Mouse (Mus musculus) neural tube, embryonic 15.5 days (tissue): Measurements from ENCODE around the gene Olfm4. TPM values are rescaled to one million over a fixed set of nuclear protein-coding genes. Genes with fewer than 3 reads are reported as not detected.

ENCODE experiments used
- ATAC-seq: fragments of 200-750 bp; cut with Nextera tagmentation; 2 replicates; pipeline ENCODE4 v1.8.0; 2017; ENCODE audit warnings: mild to moderate bottlenecking, moderate TSS enrichment, moderate library complexity; ENCODE audit not compliant: low FRiP score
- H3K27ac ChIP-seq: fragments of 300-500 bp; sonication (generic); replicated peaks from 2 replicates; pipeline ENCODE4 v1.5.1; 2015; ENCODE audit warnings: mild to moderate bottlenecking, inconsistent platforms
- H3K27me3 ChIP-seq: fragments of 300-500 bp; sonication (generic); replicated peaks from 2 replicates; pipeline ENCODE4 v1.6.1; 2015; ENCODE audit warnings: inconsistent platforms
- H3K36me3 ChIP-seq: fragments of 300-500 bp; sonication (generic); 2 replicates; pipeline ENCODE4 v1.6.1; 2015; ENCODE audit warnings: inconsistent platforms
- H3K4me1 ChIP-seq: fragments of 300-500 bp; sonication (generic); 2 replicates; pipeline ENCODE4 v1.6.1; 2015; ENCODE audit warnings: inconsistent platforms
- H3K4me2 ChIP-seq: fragments of 300-500 bp; sonication (generic); 2 replicates; pipeline ENCODE4 v1.6.1; 2015; ENCODE audit warnings: inconsistent platforms, mild to moderate bottlenecking, moderate library complexity
- H3K4me3 ChIP-seq: fragments of 300-500 bp; sonication (generic); replicated peaks from 2 replicates; pipeline ENCODE4 v1.5.1; 2015; ENCODE audit warnings: mild to moderate bottlenecking, inconsistent platforms
- H3K9ac ChIP-seq: fragments of 300-500 bp; sonication (generic); replicated peaks from 2 replicates; pipeline ENCODE4 v1.6.1; 2015; ENCODE audit warnings: mild to moderate bottlenecking, inconsistent platforms
- H3K9me3 ChIP-seq: fragments of 300-500 bp; sonication (generic); replicated peaks from 2 replicates; pipeline ENCODE4 v1.6.1; 2016; ENCODE audit warnings: inconsistent platforms
- WGBS: fragments of 180-500 bp; shearing (Covaris S2); methylation state at CpG from one replicate; pipeline ENCODE4 v1.1.7; 2015; ENCODE audit warnings: mixed read lengths; 5-methylcytosine and 5-hydroxymethylcytosine counted together
- polyA plus RNA-seq: library from polyadenylated mRNA; unstranded; fragments of >200 nt; fragmentation: Nextera tagmentation; extraction: Ambion mirVana; gene quantifications from 2 replicates; pipeline ENCODE4 v1.2.1, GENCODE M21; 2015

Olfm4 gene
- polyA plus RNA-seq, 1 experiment from 2014 or later: 0.86 TPM

DNA sequence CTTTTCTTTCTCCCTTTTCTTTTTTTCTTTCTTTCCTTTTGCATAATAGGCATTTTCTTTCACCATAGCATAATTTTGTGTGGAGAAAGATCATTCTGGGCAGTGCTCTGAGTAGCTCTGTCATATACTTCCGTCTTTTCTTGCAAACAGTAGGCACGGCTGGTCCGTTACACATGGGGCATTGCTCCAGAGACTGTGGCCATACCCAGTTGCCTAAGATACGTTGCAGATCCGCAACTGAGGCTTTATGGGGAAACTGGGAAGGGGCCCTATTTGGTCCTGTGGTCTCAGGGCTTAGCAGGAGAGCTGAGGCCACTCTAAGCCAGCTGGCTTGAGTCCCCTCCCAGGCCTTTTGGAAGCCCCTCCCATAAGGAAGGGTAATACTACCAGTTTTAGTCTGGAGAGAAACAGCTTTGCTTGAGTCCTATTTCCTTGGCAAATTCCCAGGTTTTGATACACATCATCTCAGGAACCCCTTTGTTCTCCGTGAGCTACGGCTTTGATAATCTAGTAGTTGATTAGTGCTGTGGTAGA is 1.3 kb downstream of the Olfm4 start:
- Histone ChIP-seq H3K9ac (no peak overlapping the region), H3K27me3 (no peaks in the 10 kb centered on the region), H3K4me3 (no peak overlapping the region), H3K9me3 (no peaks in the 10 kb centered on the region), H3K36me3 (no peaks in the 10 kb centered on the region), H3K4me1 (no peaks in the 10 kb centered on the region), H3K4me2 (no peak overlapping the region), H3K27ac (no peak overlapping the region)
- no peak for ATAC-seq
- 85% methylated on average over 7 of the region's 7 CpGs for WGBS

DNA sequence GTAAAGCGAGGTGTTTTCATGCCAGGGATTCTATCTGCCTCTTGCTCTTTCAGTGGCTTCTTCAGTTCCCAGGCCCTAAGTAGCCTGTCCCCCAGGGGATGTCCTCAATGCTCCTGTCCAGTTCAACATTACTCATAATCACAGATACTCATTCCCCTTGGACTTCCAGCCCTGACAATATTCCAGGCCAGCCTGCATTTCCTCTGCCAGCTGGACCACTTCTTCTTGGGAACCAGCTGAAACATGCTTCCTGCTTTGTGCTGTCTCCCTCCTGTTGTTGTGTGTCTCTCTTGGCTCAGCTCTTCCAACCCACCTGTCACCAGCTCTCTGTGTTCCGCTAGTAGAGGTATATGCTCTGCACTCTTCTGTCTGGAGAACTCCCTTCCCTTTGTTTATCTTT is 1.8 kb downstream of the Olfm4 start:
- H3K36me3 ChIP-seq: no peaks in the 10 kb centered on the region
- no peaks in the 10 kb centered on the region for H3K9me3 ChIP-seq
- no peak overlapping the region for H3K4me3 ChIP-seq
- no peak for ATAC-seq
- no peak overlapping the region for H3K4me2 ChIP-seq
- no peaks in the 10 kb centered on the region for H3K27me3 ChIP-seq
- 94% methylated on average over 2 of the region's 2 CpGs for WGBS
- H3K4me1 ChIP-seq: no peaks in the 10 kb centered on the region
- H3K27ac ChIP-seq: no peak overlapping the region
- no peak overlapping the region for H3K9ac ChIP-seq

DNA sequence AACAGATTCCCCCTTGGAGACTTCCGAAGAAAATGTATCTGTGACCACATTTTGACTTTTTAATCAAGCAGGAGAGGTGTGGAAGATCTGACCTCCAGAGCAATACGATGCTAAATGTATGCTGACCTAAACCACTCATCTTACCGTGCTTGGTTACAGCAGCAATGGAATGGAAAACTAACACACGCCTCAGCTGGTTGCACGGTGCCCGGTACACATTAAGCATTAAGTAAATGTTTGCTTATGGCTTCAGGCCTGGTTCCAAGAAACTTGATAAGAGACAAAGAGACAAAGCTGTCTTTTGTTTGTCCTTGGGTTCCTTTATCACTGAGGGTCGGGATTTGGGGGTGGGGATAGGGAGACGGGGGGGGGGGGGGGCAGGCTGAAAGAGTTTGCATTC is 3.0 kb downstream of the Olfm4 start:
- no peaks in the 10 kb centered on the region for H3K36me3 ChIP-seq
- no peaks in the 10 kb centered on the region for H3K9me3 ChIP-seq
- H3K4me2 ChIP-seq: no peak overlapping the region
- no peak for ATAC-seq
- WGBS: 64% methylated on average over 8 of the region's 8 CpGs
- no peaks in the 10 kb centered on the region for H3K4me1 ChIP-seq
- H3K27me3 ChIP-seq: no peaks in the 10 kb centered on the region
- H3K4me3 ChIP-seq: no peak overlapping the region
- H3K9ac ChIP-seq: no peak overlapping the region
- H3K27ac ChIP-seq: no peak overlapping the region

DNA sequence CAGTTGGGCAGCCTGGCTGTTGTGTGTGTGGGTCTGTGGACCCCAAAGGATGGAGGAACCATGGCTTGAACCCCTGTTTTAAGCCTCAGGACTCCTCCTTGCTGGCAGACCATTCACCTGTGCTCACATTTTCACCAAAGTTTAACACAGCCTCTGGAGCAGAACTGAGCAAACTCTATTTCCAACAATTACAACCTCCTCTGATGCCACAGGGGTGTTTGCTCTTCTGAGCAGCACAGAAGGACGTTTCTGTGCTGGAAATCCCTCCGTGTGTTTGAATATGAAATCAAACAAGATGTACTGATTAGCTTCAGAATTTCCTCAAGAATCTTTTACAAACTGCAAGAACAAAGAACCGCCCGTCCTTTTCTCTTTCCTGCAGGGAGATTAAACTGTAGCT is 5.9 kb downstream of the Olfm4 start:
- no peak overlapping the region for H3K4me3 ChIP-seq
- H3K4me1 ChIP-seq: no peaks in the 10 kb centered on the region
- H3K9ac ChIP-seq: no peak overlapping the region
- no peak overlapping the region for H3K4me2 ChIP-seq
- H3K27ac ChIP-seq: no peak overlapping the region
- no peaks in the 10 kb centered on the region for H3K9me3 ChIP-seq
- H3K36me3 ChIP-seq: no peaks in the 10 kb centered on the region
- no peak for ATAC-seq
- H3K27me3 ChIP-seq: no peaks in the 10 kb centered on the region
- 67% methylated on average over 4 of the region's 4 CpGs for WGBS

DNA sequence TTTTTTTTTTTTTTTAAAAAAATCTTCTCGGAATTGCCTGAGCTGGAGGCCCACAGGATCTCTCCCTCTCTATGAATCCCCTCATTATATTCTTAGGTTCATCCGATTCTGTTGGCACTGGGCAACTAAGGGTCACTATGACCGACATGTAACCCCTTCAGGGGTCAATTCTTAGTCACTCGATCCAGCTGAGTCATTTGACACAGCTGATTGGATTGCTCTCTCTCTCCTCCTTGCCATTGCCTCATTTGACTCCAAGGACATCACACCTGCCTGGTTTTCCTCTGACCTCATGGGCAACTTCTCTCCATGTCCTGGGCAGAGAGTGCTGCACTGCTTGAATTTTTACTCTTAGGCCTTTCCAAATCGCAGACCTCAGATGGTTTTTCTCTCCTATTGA is 6.7 kb downstream of the Olfm4 start:
- 66% methylated on average over 5 of the region's 5 CpGs for WGBS
- no peaks in the 10 kb centered on the region for H3K4me1 ChIP-seq
- no peak overlapping the region for H3K4me3 ChIP-seq
- H3K9me3 ChIP-seq: no peaks in the 10 kb centered on the region
- no peak overlapping the region for H3K27ac ChIP-seq
- no peak for ATAC-seq
- no peak overlapping the region for H3K9ac ChIP-seq
- H3K27me3 ChIP-seq: no peaks in the 10 kb centered on the region
- H3K4me2 ChIP-seq: no peak overlapping the region
- H3K36me3 ChIP-seq: no peaks in the 10 kb centered on the region

DNA sequence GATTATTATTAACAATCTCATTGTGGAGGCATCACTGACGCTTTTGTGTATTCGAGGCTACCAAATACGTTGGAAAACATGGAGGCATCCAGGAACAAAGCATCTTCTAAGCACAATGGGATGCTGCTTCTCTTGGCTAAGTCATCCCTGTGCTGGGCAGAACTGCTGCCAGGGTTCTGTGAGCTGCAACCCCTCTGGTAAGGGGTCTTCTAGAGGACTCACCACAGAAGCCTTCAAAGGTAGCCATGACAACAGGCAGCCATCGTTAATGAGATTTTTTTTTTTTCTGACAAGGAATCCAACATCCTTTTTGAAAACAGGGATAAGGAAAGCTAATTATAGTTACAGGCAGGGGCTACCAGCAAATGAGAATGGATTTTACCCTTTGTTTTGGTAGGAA is 13.7 kb downstream of the Olfm4 start:
- no peaks in the 10 kb centered on the region for H3K36me3 ChIP-seq
- H3K4me2 ChIP-seq: no peak overlapping the region
- WGBS: 67% methylated on average over 4 of the region's 4 CpGs
- H3K9me3 ChIP-seq: no peaks in the 10 kb centered on the region
- no peak overlapping the region for H3K9ac ChIP-seq
- ATAC-seq: no peak
- H3K4me3 ChIP-seq: no peak overlapping the region
- H3K4me1 ChIP-seq: peaks cover 8% of the 10 kb centered on the region; the same call in 1 of the 2 replicates
- no peak overlapping the region for H3K27ac ChIP-seq
- H3K27me3 ChIP-seq: no peaks in the 10 kb centered on the region

DNA sequence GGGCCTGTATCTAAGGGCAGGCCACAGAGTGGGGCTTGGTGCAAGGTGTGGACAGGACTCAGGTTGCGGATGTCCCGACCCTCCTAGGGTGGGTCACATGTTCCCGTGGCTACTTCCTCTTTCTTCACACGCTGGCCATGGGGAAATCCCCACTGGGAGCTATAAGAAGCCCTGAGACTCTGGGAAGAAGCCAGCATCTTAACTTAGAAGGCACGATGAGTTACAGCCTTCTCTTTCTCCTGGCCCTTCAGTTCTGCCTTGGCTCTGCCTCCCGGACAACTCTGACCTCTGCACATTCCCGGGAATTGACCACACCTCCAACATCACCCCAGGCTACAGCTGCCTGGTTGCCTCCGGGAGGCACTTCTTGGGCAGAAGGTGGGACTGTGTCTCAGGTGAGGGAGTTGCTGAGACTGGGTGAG is 16.2 kb downstream of the Olfm4 start:
- no peak for ATAC-seq

DNA sequence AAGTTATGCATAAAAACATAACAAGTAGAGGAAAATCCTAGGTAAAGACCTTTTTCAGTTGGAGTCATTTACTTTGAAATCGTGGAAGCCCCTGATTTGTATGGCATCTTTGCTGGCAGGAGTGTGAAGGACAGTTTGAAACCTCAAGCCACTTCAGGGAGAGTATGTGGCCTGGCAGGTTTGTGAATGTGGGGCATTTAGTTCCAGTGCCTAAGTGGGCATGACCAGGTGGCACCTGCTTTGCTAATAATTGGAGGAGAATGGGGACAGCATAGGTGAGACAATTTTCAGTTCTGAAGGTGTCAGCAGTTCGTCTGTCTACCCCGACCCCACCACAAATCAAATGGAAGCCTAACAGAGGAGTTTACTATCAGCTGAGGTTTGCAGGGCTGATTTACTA is 23.8 kb downstream of the Olfm4 start:
- Histone ChIP-seq H3K36me3 (no peaks in the 10 kb centered on the region), H3K9me3 (no peaks in the 10 kb centered on the region), H3K4me3 (no peak overlapping the region), H3K9ac (no peak overlapping the region), H3K27me3 (no peaks in the 10 kb centered on the region), H3K27ac (no peak overlapping the region), H3K4me1 (no peaks in the 10 kb centered on the region), H3K4me2 (no peak overlapping the region)
- no peak for ATAC-seq
- 78% methylated on average over 3 of the region's 3 CpGs for WGBS

More for the DNA sequence above, 16.2 kb downstream of the Olfm4 start:
- 30% methylated on average over 8 of the region's 8 CpGs for WGBS
- Histone ChIP-seq H3K27ac (no peak overlapping the region), H3K27me3 (no peaks in the 10 kb centered on the region), H3K4me2 (no peak overlapping the region), H3K36me3 (no peaks in the 10 kb centered on the region), H3K9me3 (no peaks in the 10 kb centered on the region), H3K9ac (no peak overlapping the region), H3K4me1 (peaks cover 8% of the 10 kb centered on the region; the same call in 1 of the 2 replicates), H3K4me3 (no peak overlapping the region)

DNA sequence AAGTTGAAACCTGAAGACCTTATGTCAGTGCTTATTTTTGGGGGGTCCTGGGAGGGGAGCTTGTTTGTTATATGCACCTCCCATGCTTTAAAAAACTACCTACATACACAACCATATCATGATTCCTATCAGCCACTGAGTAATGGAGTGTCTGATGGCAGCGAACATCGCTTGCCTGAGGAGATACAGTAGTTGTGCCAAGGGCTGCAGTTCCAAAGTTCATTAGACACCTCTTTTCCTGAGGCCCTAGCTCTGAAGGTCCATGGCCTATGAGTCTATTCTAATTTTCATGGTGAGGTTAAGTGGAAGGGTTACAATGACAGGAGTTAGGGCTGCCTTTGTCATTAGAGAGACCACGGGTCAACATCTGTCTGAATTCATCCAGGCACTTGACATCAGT is 26.5 kb downstream of the Olfm4 start:
- no peaks in the 10 kb centered on the region for H3K9me3 ChIP-seq
- no peak overlapping the region for H3K4me2 ChIP-seq
- no peak for ATAC-seq
- no peak overlapping the region for H3K9ac ChIP-seq
- no peak overlapping the region for H3K27ac ChIP-seq
- 86% methylated on average over 3 of the region's 3 CpGs for WGBS
- H3K4me3 ChIP-seq: no peak overlapping the region
- H3K36me3 ChIP-seq: no peaks in the 10 kb centered on the region
- H3K27me3 ChIP-seq: no peaks in the 10 kb centered on the region
- peaks cover 10% of the 10 kb centered on the region; the same call in 1 of the 2 replicates for H3K4me1 ChIP-seq

DNA sequence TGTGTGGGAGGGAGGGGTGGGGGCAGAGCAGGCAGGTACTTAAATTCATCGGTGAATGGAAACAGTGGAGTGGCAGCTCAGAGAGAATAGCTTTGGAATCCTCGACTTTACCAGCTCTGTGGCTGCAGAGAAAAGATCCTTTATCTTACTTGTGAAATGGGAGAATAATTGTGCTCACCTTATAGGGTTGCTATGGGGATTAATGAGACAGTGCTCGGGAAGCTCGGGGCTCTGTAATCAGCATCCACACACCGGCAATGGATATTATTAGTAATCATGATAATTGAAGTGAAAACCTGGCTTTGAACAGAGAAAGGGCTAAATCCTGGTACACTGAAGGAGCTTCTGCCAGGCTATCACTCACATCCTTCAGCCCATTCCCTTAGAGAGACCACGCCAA is 31.1 kb downstream of the Olfm4 start:
- no peak for ATAC-seq
- no peak overlapping the region for H3K4me2 ChIP-seq
- H3K9ac ChIP-seq: no peak overlapping the region
- H3K27me3 ChIP-seq: no peaks in the 10 kb centered on the region
- no peaks in the 10 kb centered on the region for H3K36me3 ChIP-seq
- H3K4me3 ChIP-seq: no peak overlapping the region
- H3K9me3 ChIP-seq: no peaks in the 10 kb centered on the region
- peaks cover 19% of the 10 kb centered on the region; the same call in 1 of the 2 replicates for H3K4me1 ChIP-seq
- H3K27ac ChIP-seq: no peak overlapping the region
- WGBS: 20% methylated on average over 6 of the region's 6 CpGs

DNA sequence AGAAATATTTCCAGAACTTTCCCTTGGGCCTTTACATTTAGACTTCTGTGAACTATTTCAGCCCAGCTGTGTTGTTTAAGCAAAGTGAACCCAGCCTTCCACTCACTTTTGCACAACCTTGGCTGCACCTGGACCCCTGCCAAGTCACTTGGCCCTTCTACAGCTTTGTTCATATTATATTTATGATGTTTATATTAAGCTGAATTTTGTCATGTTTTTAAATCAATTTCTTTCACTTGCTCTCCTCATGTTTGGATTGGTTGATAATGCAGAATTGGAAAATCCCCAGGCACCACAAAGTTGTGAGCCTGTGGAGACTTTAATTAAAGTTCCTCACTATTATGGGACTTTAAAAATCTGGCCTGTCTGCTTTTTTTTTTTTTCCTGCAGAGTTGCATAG is 32.2 kb downstream of the Olfm4 start:
- no peaks in the 10 kb centered on the region for H3K27me3 ChIP-seq
- ATAC-seq: no peak
- no peak overlapping the region for H3K9ac ChIP-seq
- no peaks in the 10 kb centered on the region for H3K36me3 ChIP-seq
- no peak overlapping the region for H3K4me3 ChIP-seq
- H3K4me1 ChIP-seq: peaks cover 19% of the 10 kb centered on the region; the same call in 1 of the 2 replicates
- H3K9me3 ChIP-seq: no peaks in the 10 kb centered on the region
- H3K27ac ChIP-seq: no peak overlapping the region
- H3K4me2 ChIP-seq: no peak overlapping the region

DNA sequence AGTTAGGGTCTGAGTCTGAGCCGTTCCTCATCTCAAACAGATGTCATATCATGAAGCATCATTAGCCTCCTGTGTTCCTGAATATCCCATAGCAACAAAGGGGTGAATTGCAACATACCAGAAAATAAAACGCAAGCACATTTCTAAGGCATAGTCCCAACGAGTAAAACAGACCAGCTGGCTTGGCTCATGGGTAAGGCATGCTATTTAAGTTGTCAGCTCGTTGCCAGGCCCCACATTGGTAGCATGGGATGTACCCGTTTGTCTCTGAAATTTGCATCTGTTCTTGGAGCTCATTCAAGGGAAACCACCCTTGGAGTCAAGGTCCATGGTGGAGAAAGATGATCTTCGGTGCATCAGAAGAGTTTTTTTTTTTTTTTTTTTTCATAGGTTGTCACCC is 42.2 kb downstream of the Olfm4 start:
- WGBS: 71% methylated on average over 6 of the region's 6 CpGs
- H3K4me3 ChIP-seq: no peak overlapping the region
- H3K27ac ChIP-seq: no peak overlapping the region
- no peak overlapping the region for H3K4me2 ChIP-seq
- no peaks in the 10 kb centered on the region for H3K9me3 ChIP-seq
- no peaks in the 10 kb centered on the region for H3K4me1 ChIP-seq
- no peaks in the 10 kb centered on the region for H3K27me3 ChIP-seq
- no peak overlapping the region for H3K9ac ChIP-seq
- ATAC-seq: no peak
- no peaks in the 10 kb centered on the region for H3K36me3 ChIP-seq
